Mouse (Mus musculus) left cerebral cortex, adult 11 months (tissue): ENCODE results near the gene Gse1.
A peak's percentile ranks its signal among the peaks of the same experiment; 100 is the strongest.

Source experiments
- DNase-seq: peaks from one replicate; pipeline ENCODE4 v3.0.0; 2022; ENCODE audit warnings: low spot score

The Gse1 gene

DNA sequence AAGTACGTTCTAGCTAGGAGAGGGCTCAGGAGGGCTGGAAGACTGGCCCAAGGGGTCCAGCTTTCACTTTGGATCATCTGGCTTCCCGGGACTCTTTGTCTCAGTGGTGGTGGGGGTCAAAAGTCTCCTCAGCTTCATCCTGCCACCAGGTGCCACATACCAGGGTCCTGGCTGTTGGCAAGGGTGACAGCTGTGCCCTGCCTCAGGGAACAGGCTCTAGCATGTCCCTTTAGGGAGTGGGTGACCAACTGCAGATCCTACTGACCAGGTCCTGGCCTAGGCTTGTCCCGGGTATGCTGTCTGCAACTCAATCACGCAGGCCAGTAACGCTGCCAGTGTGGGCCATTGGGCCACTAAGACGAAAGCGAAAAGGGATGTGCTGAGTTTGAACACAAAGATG is 15.7 kb upstream of the Gse1 start:
- no peak for DNase-seq

DNA sequence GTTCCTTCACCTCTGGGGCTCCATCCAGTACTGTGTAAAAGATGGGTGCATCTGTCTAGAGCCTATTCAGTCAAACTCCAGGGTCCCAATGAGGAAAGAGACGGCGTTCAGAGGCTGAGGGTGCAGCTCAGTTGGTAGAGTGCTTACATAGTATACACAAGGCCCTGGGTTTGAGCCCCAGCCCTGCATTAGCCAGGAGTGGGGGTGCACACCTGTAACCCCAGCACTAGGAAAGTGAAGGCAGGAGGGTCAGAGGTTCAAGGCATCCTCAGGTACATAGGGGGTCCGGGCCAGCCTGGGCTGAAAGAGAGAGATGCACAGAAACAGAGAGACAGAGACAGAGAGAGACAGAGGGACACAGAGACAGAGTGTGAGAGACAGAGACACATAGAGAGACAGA is 15.0 kb upstream of the Gse1 start:
- no peak for DNase-seq

DNA sequence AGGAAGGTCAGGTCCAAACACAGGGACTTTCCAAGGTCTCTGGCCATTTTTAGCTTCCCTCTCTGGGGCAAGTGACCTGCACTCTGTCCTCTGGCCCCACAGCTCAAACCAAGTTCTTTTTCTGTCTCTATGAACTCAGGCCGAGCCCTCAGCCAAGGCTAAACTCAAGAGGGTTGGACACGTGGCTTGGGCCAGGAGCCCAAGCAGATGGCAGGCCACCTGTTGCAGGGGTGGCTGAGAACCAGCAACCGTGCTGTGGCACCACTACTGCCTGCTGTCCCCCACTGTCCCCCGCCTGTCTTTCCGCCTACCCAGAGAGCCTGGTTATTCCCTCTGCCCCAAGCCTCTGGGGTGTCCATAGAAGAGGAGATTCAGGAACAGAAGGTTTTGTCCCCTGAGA is 14.3 kb upstream of the Gse1 start:
- no peak for DNase-seq

DNA sequence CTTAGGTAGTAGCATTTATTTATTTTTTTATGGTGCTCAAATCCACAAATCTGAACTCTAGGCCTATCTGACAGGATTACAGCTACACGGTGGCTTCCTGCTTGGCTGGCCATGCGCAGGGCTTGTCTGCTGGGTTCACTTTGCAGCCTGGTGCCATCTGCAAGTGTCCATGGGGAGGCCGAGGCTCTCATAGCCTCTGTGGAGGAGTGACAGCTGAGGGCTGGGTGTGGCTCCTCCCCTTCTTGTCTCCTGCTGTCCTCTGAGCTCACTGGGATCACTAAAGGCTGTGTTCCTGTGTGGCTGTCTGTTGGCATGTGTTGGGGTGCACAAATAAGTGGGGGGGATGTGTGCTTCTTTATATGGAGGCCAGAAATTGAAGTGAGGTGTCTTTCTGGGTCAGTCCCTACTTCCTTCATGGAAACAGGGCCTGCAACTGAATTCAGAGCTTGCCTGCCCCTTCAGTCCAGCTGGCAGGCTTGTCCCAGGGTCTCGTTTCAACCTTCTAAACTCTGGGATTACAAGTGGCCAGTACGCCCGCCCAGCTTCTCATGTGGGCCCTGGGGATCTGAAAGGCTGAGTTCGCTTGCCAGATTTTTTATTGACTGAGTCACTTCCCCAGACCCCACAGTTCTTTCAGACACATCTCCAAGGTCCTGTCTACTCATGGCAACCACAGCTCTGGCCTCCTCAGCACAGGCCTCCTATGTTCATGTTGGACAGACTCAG is 12.7 kb upstream of the Gse1 start:
- DNase-seq, result no peak

DNA sequence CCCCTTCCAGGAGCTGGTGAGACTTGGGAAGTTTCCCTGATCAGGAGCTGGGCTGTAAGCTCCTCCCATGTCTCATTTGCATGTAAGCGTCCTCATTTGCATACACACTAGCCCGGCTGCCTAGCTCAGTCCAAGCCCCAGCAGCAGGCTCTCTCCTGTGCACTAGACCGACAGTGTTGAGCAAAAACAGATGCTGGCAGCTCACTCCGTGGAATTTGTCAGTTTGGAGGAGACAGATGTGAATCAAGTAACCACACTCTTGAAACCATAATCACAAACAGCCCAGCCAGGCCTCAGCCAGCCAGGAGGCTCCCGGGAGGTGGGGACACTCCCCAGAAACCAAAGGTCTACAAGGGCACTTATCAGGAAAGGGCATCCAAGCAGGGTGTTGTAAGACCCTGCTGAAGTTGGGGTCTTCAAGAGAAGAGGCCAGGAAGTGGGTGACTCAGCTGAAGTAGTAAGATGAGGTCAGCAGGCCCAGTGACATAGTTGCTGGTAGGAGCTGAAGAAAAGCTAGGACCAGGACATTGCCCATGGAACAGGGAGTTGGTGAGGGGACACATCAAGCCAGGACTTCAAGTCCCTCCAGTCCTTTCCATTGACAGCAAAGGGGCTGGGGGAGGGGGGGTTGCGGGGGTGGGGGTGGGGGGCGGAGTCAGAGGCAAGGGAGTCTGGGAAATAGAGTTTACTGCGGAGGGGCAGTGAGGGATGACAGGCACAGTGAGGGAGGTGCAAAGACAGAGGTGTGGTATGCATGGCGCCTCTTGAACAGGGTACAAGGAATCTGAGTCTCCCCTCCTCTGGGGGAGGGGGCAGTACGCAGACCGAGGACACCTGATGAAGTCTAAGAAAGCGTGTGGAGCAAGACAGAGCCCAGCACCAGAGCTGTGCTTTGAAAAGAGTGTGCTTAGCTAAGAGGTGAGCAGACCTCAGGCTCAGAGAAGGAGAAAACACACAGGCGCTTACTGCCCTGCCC is 11.1 kb upstream of the Gse1 start:
- DNase-seq, result no peak

DNA sequence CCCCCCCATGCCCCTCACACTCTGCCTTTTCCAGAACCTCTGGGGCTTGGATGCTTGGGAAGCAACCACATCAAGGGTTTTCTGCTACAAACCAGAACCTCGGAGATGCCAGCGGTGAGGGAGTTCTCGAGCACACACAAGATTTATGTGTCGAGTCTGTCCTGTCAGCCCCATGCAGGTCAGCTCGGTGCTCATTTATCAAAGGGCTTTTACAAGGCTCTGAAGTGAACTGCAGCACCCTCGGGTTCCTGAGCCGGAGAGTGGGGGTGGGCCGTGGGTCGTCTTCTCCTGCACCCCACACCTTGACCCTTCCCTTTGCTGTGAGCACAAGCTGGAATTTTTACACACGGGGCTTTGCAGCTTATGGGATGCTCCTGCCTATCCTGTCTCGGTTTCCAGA is 5.7 kb upstream of the Gse1 start:
- no peak for DNase-seq

DNA sequence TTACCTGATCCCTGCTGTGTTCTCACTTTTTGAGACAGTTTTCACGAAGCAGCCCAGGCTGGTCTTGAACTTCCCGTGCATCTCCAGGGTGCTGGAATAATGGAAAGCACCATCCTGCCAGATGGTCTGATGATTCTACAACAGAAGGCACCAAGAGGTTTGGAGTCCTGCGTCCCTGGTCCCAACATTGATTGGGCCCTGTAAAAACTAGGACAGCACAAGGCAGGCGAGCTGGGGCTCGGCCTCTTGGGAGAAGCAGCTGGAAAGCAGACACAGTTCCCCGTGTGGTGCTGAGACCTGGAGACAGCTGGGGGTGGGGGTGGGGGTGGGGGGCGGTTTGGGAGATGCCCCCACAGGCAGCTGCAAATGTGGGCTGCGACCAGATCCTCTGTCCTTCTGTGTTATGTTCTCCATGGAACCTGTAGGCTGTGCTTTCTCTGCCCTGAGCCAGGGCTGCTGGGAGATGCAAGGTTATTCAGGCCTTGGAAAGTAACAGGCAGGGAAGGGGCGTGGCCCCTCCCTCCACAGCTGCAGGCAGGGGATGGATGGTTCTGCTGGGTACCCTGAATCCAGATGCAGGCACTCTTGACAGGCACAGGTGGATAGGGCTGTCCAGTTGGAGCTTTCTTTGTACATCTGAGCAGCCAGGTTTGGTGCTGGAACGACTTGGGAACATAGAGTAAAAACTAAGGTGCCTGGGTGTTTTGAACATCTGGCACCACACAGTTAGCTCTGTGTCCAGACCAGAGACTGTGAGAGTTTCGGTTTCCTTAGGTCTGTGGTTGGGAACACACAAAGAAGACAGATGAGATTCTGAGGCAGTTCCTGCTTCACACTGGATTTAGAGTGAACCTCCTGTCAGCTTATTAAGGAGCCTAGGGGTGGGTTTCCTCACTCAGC is 3.5 kb upstream of the Gse1 start:
- no peak for DNase-seq

DNA sequence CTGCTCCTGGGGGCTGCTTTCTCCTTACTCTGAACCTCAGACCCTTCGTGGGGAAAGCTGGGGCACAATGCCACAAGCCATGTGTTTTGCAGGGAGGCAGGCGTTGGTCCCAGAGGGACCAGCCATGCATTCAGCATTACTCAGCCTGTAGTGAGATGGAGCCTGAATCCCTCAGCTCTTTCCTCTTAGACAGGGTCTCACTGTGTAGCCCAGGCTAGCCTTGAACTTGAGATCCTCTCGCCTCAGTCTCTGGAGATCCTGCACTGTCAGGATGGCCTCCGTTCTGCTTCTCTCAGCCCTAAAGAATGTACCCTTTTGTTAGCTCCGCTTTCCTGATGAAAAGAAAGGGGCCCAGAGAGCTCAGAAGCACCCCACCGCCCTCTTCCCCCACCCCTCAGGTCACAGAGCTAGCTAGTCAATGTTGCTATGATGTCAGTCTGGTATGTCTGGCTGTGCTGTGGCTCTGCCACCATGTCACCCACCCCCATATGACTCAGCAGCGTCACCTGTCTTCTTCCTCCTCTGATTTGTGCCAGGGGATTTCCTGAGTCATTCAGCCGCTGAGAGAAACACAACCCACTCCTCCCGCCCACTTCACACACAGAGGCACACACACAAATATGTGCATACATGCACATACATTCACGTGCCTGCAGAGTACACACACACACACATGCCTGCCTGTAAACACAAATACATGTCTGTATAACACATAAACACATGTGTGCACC is 2.7 kb upstream of the Gse1 start:
- peak; percentile 54 for DNase-seq

DNA sequence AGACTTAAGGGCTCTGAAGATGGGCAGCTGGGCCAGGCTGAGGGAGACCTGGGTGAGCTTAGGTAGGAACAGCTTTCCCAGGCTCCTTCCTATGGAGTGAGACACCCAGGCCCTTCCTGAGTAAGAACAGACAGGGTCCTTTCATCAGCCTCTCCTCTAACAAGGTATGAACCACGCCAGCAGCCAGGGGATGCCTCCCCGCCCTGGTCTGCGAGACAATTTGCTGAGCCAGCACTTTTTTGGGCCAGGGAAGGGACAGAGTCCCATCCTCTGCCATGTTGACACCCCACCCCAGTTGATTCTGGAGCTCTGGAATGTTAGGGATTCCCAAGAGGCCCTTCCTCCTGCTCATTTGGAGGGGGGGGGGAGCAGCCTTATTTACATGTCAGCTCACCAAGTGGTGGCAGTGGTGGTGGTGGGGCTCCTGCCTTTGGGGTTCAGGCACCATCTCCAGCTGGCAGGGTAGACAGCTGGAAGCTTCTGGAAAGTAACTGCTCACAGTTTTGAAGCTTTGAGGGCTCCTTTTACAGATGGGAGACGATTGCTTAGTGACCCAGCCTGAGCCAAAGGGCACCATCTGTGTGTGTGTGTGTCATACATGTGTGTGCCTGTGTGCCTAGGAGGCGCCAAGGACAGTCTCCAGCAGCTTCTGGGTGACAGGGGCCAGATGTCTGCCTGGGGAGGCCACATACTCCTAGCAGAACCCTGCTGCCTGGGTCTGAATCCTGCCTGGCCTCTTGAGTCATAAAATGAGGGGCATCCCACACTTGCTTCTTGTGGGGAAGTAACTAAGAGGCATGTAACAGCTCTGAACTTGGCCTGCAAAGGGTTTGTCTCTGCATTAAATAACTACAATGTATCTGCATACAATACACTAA is 1.3 kb upstream of the Gse1 start:
- no peak for DNase-seq

DNA sequence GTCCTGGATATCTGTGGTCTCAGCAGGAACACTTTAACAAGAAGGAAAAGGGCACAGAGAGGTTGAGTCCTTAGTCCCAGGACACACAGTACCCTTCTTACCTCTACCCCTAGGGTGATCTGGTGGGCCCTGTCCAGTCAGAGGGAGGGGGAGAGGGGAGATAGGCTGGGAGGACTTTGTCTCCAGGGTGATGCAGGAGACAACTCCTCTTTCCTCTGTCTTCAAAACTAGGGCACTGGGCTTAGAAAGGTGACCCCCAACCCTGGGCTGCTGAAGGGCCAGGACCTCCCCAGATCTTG is 729 bp upstream of the Gse1 start:
- DNase-seq, result no peak

DNA sequence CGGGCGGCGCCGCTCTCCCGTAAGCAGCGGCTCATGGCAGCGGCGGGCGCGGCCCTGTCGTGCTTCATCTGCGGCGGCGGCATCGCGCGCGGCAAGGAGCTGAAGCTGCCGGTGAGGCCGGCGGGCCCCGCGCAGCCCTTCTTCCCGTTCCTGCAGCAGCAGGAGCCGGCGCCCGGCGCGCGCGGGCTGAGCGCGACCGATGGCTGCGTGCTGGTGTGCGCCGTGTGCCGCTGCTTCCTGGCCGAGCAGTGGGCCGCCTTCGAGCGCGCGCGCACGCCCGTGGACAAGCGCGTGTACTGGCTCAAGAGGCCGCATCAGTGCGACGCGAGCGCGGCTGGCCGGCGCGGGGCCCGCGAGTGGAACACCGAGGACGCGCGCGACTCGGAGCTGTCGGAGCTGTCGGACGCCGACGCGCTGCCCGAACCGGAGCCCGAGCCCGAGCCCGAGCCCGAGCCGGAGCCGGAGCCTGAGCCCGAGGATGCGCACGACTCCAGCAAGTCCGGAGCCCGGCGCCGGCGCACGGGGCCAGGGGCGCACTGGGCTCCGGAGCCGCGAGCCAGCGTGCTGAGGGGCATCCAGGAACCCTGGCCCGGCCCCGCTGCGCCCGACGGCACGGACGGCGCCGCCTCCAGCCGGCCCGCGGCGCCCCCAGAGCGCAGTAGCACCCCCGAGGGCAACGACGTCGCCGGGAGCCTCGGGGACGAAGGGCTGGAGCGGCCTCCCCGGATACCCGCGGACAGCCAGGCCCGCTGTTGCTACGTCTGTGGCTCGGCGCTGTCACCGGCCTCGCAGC is 721 bp downstream of the Gse1 start:
- no peak for DNase-seq

DNA sequence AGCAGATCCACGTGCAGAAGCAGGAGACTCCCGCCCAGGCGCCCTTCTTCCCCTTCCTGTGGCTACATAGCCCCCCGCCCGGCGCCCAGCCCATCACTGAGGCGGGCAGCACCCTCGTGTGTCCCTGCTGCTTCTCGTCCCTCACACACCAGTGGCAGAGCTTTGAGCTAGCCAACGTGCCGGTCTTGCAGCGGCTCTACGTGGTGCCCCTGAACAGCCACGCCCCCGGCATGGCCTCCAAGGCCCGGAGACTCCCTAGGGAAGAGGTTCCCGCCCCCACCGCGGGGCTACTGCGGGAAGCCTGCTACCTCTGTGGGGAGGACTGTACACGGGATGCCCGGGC is 1.3 kb downstream of the Gse1 start:
- no peak for DNase-seq

DNA sequence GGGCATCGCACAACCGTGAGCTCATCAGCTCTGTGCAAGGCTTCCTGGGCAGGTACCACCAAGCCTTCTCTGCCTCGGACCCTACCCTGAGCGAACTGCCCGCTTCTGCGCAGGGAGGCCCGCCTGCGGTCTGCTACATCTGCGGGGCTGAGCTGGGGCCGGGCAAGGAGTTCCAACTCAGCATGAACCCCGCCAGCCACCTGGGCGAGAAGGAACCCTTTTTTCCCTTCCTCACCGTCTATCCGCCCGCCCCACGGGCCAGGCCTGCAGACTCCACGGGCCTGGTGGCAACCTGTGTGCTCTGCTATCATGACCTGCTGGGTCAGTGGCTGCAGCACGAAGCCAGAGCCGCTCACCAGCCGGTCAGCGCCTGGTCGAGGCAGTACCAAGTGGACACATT is 1.8 kb downstream of the Gse1 start:
- no peak for DNase-seq

DNA sequence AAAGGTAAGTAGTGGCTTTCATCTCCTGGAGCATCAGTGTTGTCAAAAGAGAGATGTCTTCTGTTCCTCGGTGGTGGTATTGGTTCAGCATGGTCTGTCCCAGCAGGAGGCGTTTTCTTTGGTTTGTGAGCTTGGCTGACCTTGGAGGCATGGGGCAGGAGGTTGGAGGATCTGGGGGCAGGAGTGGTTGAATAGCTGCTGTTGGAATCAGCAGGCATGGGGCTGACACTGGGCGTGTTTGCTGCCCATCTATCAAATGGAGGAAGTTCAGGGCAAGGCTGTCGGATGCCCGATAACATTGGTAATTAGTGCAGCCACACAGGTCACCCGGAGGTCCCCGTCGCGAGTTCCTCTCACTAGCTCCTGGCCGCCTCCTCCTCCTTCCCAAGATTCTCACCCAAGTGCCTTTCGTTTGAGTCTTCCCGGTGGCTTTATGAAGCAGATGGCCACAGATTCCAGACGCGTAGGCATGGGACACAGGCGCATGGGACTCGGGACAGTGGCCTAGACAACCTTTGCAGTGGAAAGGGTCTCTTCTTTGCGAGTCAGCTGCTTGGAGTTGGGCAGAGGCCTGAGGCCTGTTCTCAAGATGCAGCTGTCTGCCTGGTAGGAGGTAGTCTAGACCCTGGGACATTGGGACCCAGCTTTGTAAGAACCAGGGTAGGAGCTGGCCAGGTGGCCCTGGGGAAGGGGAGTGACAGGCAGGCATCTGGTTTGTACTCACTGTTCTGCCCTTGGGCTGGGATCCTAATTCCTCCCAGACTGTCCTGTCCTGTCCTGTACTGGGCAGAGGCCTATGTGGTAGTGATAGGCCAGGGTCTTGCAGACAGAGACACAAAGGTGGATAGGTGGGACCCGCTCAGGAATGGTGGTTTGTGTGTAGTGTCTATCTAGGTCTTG is 2.7 kb downstream of the Gse1 start:
- no peak for DNase-seq

DNA sequence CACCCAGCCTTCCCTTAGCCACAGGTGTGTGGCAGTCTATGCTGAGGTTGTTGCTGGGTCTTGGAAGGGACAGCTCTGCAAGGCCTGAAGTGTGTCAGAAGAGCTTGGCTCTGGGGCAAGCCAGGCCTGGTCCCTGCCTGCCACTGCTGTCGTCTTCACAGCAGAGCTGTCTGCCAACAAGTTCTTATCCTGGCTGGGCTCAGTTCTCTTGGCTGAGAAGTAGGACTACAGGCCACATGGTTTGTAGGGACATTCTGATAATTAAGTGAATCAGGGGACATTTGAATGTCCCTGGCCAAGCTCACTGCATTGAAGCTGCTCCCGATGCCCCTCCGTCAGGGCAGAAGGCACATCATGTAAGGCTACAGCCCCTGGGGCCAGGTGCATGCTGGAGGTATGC is 3.6 kb downstream of the Gse1 start:
- no peak for DNase-seq

DNA sequence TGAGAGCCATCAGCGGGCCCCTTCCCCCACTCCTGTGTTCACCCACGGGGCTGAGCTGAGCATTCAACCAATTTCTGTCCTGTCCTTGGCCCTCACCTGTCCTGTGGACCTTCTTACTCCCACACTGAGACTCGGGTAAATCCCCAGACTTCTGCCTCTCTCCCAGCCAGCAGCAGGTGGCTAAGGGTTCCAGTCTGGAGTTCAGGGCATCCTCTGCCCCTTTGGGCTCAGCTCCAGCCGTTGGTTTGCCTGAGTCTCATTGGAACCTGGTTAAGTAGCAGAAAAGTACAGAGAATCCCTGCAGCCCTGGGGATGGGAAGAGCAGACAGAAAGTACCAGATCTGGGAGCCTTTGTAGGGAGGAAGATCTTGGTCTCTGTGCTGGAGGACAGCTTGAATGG is 4.1 kb downstream of the Gse1 start:
- no peak for DNase-seq

DNA sequence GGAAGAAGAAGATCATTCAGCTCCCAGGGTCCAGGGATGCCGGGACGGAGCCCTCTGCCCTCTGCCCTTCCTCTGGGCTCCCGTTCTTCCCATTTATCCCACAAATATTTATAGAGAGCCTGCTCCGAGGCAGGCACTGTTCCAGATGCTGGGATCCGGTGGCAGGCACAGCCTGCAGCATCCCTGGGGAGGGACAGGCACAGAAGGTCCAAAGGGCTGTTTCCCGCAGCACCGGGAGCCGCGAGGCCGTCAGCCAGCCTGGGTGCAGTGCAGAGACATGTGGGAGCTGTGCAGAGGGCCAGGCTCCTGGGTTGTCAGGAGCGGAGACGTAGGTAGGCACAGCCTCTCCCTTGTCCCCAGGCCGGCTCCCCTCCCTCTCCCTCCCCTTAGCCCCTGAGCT is 4.7 kb downstream of the Gse1 start:
- DNase-seq, result no peak

DNA sequence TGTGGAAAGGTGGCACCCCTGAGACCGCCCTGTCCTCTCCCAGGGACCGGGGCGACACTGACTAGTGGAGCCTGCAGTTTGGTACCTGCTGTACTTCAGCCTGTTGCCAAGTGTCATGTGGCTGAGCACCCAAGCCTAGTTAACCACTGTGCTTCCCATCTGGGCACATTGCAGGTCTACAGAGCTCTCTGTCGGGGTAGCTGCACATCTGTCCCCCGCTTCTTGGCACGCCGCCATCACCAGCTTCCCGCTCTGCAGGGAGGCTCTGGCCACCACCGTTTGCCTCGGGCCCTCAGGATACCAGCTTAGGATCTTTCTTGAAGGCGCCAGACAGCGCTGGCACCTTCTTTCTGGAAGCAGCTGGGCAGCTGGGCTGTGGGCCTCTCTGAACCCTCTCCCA is 6.2 kb downstream of the Gse1 start:
- no peak for DNase-seq

DNA sequence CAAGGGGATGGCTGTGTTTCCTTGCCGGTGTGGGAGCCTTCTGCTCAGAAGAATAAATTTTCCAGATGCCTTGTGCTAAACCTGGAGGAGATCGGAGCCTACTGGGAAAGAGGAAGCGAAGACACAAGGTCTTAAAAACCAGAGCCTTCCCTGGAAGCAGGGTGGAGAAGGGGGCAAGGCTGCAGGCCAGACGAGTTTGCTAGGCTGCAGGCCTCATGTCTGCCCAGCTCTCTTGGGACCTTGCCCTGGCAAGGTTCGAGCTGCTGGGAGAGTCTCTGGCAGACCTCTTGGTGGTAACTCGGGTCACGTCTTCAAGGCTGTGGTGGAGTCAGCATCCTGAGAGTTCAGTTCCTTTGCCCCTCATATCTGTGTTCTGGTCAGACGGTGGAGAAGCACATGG is 6.6 kb downstream of the Gse1 start:
- DNase-seq, result no peak
